Mouse (Mus musculus): ENCODE results near the gene Rpl23a.

DNA sequence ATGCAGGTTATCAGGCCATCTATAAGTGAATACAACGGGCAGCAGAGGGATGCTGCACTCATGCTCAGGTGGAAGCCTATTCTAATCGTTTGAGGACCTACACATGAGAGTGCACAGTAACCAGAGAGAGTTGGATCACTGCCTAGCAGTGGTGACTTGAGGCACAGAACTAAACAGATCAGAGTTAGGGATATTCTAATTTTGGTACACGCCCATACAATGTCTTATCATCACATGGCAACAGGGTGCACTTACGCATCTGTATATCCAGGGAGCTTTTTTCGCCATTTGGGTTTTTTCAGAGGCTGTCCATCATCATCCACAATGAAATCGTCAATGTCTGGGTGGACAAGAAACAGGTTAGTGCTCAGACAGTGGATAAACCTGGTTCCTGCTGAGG, 48.1 kb upstream of the Rpl23a start:
- TF ChIP-seq CTCF (IDR thresholded peaks at IDR 0.05; ENCODE audit: low read depth, low read length) (no peak), POLR2A (IDR thresholded peaks at IDR 0.05; ENCODE audit: borderline replicate concordance, low read depth, low read length) (no peak)
